Mouse (Mus musculus): ENCODE results near the gene Jmjd7.

The Jmjd7 gene

DNA sequence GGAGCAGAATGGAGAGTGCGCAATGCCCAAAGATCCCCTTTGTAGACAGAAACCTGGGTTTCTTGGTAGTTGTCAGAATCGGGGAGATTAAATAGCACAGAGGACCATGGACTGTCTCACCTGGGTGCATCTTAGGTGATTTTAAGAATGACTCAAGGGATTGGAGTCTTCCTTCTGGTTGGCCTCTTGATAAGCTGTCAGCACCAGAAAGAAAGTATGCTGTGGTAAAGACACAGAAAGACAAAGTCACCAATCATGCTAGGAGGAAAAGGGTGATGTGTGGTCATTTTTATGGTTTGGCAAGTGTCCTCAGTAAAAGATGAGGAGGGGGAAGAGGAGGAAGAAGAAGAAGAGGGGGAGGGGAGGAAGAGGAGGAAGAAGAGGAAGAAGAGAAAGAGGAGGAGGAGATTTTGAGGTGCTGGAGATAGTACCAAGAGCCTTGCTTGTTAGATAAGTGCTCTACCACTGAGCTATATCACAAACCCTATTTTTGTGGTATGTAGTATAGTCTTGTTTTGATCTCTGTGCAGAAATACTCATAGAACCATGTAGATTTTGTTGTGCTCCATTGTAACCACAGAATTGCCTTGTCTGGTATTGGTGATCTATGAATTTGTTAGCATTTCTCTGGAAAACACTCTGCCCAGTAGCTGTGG is 13.3 kb upstream of the Jmjd7 start:
- DNase-seq: no peak

DNA sequence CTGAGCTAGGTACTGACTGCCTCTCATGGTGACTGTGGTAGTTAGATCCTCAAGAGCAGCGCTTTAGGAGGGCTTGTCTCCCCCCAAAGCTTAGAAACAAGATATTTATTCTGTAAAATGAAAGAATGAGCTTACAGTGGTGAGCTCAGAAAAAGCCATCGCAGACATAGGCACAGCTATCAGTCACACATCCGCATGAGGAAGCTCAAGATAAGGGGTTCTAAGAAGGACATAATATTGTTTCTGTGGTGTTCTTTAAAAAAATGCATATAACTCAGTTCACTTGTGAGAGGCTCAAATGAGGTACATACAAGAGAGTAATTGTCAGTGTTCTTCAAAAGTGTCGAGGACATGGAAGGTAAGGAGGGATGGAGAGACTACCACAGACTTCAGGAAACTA is 11.4 kb upstream of the Jmjd7 start:
- DNase-seq: no peak

DNA sequence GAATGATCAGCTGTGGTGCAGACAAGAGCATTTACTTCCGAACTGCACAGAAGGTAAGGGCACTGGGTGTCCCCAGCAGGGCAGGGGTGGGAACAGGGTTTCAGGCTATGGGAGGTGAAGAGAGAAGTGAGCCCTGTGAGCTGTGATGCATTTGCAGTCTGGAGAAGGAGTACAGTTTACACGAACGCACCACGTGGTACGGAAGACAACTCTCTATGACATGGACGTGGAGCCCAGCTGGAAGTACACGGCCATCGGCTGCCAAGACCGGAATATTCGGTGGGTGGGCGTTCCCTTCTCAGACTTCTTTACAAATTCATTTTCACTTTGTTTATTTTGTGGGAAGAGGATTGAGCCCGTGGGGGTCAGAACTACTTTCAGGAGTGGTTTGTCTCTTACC is 9.7 kb upstream of the Jmjd7 start:
- no peak for DNase-seq

DNA sequence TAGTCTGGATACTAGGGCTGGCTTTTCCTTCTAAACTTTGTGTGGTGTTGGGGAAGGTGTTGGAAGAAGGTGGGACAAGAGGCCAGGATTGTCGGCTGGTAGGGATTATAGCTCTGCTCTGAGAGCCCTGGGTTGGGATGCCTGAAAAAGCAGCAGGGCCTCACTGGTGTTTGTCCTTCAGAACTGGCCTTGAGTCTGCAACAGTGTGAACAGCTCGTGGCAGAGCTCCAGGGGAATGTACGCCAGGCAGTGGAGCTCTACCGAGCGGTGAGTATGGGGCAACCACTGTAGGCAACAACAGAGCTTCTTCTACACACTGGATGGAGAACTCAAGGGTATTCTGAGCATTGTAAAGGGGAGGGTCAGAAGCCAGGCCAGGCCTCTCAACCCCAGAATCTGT is 2.9 kb upstream of the Jmjd7 start:
- DNase-seq: no peak

DNA sequence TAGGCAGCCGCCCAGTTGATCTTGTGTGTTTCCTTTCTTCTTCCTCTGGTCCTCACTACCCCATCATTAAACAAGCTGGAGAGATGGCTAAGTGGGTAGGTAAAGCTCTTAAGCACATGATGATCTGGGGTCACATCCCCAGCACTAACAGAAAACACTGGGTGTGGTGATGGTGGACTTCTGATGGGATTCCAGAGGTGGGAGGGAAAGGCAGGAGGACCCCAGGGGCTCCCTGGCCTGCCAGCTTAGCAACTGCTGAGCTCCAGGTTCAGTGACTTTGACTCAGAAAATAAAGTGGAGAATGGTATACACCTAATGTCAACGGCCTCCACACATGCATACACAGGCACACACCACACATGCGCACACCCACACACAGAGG is 658 bp downstream of the Jmjd7 start:
- DNase-seq: no peak

DNA sequence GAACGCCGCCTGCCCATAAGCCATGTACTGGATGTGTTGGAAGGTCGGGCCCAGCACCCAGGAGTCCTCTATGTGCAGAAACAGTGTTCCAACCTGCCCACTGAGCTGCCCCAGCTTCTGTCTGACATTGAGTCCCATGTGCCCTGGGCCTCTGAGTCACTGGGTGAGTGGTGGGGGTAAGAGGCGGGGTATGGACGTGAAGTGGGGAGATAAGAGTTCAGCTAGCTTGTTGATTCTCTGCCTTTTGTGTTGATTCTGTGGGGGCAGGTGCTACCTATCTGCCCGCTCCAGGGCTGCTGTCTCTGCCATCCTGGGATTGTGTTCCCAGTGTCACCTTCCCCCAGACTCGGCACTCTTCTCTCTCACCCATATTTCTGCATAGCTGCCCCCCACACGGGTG is 3.1 kb downstream of the Jmjd7 start:
- no peak for DNase-seq

DNA sequence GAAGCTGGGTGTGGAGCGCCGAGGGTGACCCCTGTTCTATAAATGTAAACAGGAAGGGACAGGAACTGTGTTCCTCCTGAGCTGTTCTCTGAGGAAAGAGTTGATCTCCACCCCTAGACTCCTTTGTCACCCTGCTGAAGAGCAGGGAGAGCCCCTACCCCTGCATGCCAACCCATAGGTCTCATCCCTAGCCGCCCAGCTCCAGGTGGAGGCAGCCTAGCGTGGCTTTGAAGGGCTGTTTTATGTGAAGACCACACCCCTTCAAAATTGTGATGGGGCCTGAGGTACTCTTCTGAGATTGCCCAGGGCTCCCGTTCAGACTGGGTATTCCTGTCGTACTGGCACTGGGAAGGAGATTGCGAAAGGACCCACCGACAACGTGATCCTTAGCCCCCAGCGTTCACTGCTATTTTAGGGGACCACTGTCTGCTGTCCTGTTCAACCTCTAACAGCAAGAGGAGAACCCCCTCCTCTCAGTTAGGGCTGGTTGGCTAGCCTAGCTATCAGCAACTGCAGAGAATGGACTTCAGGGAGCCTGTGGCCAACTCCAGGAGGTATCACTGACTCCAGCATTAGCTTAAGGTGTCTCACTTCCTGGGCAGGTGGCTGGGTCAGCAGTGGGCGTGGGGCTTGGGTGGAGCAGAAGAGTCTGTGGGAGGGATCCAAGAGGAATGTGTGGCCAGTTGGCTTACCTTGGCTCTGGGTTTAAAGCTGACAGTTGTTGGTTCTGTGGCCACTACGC is 5.6 kb downstream of the Jmjd7 start, which contains the start of gene Pla2g4b:
Gene Pla2g4b, plus strand, starts transcription at position 692 of the 742 bp plus-strand sequence.
- no peak for DNase-seq

DNA sequence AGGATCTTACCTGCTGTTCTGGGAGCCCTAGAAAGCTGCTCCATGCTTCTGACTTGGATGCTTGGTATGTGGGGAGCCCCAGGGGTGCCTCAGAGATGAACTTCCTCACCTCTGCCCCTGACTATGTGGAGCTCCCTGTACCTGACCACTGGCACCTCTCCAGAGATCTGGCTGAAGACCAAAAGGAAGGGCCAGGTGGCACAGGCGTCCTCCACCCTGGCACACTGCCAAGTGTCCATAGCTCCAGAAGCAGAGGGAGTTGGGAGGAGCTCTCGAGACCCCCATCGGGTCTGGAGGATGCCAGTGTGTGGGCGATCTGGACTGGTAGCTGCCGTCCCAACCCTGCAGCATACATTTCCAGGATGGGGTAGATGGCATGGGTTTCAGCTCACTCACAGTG is 6.4 kb downstream of the Jmjd7 start:
- DNase-seq: peak; percentile 25

DNA sequence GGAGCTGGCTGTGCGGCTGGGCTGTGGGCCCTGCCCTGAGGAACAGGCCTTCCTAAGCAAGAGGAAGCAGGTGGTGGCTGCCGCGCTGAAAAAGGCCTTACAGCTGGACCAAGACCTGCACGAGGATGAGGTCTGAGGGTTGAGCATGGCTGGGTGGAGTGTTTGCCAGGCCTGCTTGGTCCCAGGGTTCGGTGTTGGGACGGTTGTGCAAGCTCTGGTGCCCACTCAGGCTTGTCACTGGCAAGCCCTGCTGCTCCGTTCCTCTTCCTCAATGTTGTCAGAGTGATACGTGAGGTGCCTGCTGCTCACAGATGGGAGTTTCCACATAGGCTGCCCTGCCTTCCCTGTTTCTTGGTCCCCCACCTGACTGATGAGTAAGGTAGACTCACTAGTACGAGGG is 10.5 kb downstream of the Jmjd7 start:
- no peak for DNase-seq

DNA sequence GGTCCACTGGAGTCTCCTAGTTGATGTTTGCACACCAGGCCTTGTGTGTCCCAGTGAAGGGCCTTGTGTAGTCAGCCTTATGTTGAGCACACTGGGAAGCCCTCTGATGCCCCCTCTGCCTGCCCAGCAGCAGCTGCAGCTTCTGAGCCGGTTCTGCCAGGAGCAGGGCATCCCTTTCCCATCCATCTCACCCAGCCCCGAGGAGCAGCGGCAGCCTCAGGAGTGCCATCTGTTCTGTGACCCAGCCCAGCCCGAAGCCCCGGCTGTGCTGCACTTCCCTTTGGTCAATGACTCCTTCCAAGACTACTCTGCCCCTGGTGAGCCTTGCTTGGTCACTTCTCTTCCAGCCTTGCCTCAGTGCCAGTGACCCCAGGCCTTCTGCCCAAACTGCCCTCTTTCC is 13.7 kb downstream of the Jmjd7 start:
- no peak for DNase-seq

DNA sequence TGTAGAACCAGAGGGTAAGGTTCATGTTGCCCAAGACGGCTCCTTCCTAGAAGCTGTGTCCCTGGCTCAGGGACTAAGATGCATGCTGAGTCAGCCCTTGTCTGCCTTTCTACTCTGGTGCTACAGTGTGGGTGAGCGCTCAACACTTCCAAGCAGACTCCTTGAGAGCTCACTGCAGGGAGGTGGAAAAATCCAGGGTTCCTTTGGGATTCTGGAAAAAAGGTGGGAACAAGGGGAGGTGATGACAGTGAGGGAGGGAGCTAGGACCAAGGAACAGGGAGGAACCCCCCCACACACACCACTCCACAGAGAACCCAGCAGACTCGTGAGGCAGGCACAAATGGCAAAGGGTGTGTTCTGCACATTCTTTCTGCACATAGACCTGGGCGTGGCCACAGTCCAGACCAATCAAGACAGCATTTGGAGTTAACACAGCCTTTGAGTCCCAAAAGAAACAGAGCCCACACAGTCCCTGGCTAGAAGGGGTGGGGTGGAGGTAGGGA is 16.9 kb downstream of the Jmjd7 start:
- no peak for DNase-seq

DNA sequence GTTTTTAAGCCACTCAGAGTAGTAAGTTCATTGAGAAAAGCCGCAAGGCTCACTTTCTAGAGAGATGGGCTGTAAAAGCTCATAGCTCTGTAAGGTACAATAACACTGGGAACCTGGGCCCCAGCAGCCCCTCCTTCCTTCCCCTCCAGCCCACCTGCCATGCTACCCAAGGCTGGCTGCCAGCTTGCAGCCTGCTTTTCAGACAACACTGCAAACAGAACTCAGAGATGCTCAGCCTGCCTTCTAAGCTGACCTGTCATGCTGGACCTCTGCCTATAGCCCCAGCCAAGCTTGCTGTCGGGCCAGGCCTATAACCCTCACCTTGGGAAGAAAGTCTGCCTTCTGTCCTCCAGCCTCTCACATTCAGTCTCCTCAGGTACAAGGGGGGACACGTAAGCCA is 17.4 kb downstream of the Jmjd7 start:
- no peak for DNase-seq

DNA sequence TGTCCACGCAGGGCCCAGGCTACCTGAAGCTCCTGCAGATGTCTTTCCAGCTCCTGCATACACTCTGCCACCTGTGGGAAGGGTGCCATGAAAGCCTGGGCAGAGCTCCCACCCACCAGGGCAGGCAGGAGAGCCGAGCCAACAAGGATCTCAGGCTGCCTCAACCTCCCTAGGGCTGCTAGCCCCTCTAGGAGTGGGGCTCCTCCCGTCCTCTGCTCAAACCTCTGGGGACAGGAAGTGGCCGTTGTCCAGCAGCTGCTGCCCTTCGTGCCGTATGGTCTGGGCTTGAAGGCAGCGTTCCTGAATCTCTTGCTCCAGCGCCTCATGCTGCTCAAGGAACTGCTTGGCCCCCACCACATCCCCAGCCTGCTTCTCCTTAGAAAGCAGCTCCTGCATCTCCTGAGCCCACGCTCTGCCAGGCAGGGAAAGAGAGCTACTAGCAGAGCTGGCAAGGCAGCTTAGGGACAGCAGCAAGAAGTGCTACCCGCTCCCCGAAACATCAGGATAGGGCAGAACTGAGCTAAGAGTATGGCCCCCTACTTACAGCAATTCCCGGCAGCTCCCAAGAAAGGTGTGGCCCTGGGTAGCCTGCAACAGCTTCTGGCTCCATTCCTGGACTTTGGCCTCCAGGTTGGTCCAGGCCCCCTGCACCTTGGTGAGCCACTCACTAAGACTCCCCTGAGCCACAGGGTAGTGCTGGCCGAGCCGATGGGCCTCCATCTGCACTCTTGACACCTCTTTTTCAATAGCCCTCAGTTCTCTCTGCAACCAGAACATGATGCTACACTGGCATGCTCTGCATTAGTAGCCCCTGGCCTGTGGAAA is 19.4 kb downstream of the Jmjd7 start:
- DNase-seq: no peak

DNA sequence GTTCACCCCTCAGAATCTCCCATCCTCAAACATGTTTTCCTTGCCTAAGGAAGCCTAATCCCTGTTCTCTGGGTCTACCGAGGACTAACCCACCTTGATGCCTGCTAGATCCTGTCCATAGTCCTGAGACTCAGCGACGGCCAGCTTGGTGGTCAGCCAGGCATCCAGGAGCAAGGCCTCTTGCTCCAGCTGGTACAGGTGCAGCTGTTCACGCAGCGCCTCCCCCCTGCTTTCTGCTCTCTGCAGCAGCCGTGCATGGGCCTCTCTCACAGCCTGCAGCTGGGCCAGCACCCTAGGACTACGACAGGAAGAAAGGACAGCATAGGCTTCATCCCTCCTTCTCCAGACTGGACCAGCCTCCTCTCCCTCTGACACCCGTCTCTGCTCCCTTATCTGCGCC is 20.9 kb downstream of the Jmjd7 start:
- DNase-seq: no peak

DNA sequence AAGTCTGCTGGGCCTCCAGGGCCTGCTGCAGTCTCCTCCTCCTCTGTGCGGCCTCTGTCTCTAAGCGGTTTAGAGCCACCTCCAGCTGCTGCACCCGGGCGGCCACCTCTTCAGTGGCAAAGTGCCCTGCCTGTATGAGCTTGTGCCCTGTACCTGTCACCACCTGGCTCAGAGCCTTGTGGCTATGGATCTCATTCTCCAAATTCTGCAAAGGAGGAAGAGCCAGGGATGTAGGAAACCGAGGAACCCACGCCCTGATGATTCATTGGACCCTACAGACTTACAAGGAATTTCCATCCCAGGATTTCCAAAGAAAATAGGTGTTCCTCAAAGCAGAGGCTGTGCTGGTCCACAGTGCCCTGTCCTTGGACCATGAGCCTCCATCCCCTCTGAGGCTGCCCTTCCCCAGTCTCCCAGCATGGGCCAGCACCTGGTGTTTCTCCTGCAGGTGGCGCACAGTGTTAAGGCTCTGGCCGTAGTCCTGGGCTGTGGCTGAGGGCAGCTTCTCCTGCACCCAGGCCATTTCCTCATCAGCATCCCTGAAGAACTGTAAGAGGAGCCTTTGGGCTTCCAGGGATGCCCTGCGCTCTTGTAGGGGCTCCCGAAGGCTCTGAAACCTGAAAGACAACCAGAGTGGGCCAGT is 22.5 kb downstream of the Jmjd7 start:
- DNase-seq: peak; percentile 30

DNA sequence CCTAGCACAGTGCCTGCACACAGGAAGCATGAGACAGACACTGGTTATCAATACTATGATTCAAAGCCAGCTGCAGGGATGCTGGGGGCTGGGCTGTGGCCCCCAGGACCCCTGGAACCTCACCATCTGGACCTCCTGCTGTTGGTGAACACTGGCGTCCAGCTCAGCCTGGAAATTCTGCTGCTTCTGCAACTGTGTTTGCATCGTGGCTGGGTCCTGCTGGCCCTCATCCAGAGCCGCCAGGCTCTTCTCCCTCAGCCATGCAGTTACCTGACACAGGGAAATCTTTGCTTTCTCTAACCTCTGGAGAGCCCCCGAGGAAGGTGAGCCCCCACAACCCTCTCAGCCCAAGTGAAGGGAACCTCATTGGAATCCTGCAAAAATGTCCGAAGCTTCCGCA is 24.1 kb downstream of the Jmjd7 start:
- DNase-seq: no peak

DNA sequence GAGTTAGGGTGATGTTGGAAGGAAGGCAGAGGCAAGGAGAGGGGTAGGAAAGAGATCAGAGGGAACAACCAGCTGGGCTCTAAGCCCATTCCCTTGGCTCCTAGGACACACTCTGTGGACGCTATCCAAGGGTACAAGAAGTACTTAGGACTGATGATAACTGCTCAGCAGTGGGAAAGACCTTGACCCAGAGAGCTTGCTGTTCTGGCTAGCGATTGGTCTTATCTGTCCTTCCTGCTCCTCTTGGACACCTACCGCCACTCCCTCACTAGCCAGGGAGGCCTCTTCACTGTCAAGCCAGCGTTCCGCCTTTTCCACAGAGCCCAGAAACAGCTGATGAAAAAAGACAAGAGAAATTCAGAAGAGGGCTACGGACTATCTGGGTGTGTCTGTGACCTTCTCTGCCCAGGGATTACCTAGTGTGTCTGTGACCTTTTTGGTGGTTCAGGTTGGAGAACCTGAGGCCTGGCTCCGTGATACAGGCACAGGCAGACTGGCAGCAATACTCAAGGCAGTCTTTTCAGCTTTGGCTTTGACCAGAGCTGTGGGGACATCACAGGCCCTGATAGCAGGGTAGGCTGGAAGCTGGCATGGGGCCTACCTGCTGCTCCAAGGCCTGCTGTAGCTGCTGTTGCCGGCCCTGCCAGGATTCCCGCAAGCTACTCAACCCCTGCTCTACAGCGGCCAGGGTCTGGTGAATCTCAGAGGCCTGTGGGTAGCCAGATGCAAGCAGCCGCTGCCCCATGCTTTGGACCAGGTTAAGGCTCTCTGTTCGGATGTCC is 27.7 kb downstream of the Jmjd7 start:
- no peak for DNase-seq

DNA sequence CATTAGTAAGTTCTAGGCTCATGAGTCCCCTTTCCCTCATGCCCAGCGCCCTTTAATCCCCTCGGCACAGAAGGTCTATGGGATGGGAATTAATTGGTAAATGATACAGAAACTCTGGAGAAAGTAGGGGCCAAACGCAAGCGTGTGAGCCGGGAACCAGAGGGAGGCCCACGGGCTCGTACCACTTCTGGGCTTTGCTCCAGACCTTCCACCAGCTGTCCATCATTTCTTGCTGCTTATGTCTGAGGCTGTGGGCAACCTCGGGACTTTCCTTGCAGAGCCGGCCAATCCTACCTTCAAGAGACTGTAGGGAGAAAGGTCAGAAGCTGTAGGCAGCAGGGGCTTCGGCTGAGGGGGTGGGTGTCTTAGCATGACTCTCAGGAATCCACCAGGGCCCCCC is 28.6 kb downstream of the Jmjd7 start:
- no peak for DNase-seq

DNA sequence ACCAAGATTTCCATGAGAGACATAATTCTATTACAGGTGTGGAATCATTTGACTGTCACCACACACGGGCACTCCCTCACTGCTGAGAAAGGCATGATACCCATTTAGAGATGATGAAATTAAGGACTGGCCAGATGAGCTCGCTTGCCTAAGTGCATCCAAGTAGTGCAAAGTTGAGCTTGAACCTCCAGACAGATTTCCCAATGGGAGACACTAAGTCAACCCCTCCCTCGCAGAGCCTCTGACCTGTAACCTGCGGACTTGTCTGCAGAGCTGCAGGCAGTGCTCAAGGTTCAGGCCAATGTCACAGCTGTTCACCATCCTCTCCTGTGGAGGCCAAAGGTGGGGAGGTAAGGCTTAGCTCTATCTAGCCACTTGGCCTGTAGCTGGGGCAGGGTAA is 31.5 kb downstream of the Jmjd7 start:
- DNase-seq: no peak

DNA sequence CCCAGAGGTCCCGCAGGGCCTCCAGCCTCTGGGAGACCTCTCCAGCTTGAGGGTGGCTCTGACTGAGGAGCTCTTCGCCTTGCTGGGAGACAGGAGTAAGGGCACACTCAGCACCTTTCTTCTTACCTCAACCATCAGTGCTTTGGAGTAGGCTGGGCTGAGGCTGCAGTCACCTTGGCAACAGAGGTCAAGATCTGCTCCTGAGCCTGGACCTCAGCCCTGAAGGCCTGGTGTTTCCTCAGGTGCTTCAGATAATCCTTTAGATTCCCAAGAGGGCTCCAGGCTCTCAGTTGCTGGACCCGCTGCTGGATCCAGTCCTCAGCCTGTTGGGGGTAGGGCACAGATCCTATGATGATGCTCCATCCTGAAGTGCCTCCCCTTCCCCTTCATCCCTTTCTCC is 32.2 kb downstream of the Jmjd7 start:
- no peak for DNase-seq

DNA sequence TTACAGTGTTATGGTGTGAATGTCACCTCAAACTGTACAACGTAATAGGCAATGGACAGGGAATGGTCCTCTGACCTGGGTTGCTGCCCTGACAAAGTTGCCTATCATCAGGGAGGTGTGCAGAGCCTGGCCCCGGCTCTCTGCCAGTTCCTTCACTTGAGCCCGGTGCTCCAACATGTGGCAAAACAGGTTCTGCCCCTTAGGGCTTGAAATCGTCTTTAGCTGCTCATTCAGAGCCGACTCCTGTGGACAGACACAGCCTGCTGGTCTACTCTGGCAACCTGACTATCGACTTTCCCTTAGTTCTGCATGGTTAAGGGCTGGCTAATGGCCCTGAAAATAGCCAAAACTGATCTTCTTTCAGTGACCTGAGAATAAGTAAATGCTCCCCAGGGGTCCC is 32.9 kb downstream of the Jmjd7 start:
- DNase-seq: no peak

DNA sequence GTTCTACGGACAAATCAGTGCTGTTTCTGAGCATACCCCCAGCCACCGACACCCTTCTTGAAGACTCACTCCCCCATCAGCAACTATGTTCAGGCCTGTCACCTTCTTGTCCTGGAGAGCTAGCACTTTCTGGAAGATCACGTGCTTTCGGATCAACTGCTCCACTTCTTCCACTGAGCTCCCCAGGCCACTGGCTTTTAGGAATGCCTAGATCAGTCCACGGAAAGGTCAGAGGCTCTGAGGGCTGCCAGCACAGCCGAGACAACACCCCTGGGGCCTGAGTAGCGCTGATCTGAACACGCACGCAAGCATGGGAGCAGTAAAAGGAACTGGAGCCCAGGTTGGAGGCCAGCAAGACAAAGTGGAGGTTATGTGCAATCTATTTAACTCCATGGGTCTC is 33.4 kb downstream of the Jmjd7 start:
- no peak for DNase-seq

DNA sequence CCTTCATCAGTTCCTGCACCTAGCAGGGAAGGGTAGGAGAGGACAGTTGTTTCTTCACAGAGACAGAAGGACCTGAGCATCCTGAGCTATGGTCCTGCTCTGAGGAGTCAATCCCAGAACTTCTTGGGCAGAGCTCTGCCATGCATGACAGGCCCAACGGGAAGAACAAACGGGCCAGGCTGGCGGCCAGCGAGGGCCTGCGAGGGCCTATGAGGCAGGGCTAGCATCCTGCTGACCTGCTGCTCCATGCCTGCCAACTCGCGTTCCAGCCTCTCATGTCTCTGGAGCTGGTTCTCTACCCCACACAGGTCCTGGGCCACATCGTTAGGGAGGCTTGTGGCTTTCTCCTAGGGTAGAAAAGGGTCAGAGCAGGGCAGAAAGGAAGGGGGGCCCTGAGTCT is 35.0 kb downstream of the Jmjd7 start:
- DNase-seq: no peak

Measured in right cerebral cortex, postnatal 4 days (tissue).